ENCODE assay signal across 37 mouse cellular contexts in genomic region chr15:102487664-102488063, GRCm38 (mm10). TPM values are rescaled to one million over a fixed set of nuclear protein-coding genes. Genes with fewer than 3 reads are reported as not detected.
"Had no signal": no experiment of that assay in that cellular context is flagged by ENCODE, and none has a peak within 500 bp of the region (broad histone marks: within the 10 kb centered on the region; RNA-seq: fewer than 3 reads in every experiment).

No protein-coding gene starts in this region.

- DNase-seq: left cerebral cortex, postnatal 4 days; liver; liver, embryonic 13.5 days; liver, postnatal 0 days; lung, adult 18-20 months; lung, adult 2 months; lung, embryonic 14.5 days; lung, postnatal 10 days; lung, postnatal 14 days; lung, postnatal 36 days; lung, postnatal 4 days; midbrain, embryonic 14.5 days had no signal

- ATAC-seq: liver, embryonic 12.5 days; liver, postnatal 0 days; lung, postnatal 0 days; midbrain, embryonic 13.5 days; midbrain, embryonic 15.5 days; midbrain, embryonic 16.5 days had no signal

- H3K4me2 ChIP-seq: limb, embryonic 12.5 days; limb, embryonic 13.5 days; limb, embryonic 15.5 days; liver, embryonic 11.5 days; liver, embryonic 12.5 days; liver, embryonic 13.5 days; liver, embryonic 15.5 days; lung, embryonic 14.5 days; lung, embryonic 15.5 days; midbrain, embryonic 11.5 days; midbrain, embryonic 12.5 days; midbrain, embryonic 13.5 days; midbrain, embryonic 15.5 days; neural tube, embryonic 12.5 days had no signal

- H3K27ac ChIP-seq: limb, embryonic 10.5 days; limb, embryonic 12.5 days; limb, embryonic 13.5 days; limb, embryonic 15.5 days; liver, embryonic 12.5 days; liver, embryonic 13.5 days; liver, embryonic 14.5 days; liver, embryonic 15.5 days; lung, embryonic 15.5 days; macrophage; midbrain, embryonic 10.5 days; midbrain, embryonic 12.5 days; midbrain, embryonic 13.5 days; midbrain, embryonic 15.5 days; neural tube, embryonic 12.5 days had no signal

- H3K4me1 ChIP-seq: limb, embryonic 10.5 days; limb, embryonic 12.5 days; limb, embryonic 13.5 days; limb, embryonic 15.5 days; liver, embryonic 12.5 days; liver, embryonic 13.5 days; liver, embryonic 15.5 days; lung, embryonic 15.5 days; midbrain, embryonic 10.5 days; midbrain, embryonic 12.5 days; midbrain, embryonic 13.5 days; midbrain, embryonic 15.5 days; neural tube, embryonic 12.5 days had no signal

- H3K4me3 ChIP-seq: limb, embryonic 10.5 days; limb, embryonic 12.5 days; limb, embryonic 13.5 days; limb, embryonic 15.5 days; liver, embryonic 12.5 days; liver, embryonic 13.5 days; liver, embryonic 15.5 days; lung, embryonic 15.5 days; megakaryocyte, embryonic 14.5 days; midbrain, embryonic 10.5 days; midbrain, embryonic 12.5 days; midbrain, embryonic 13.5 days; midbrain, embryonic 15.5 days; myocyte; neural tube, embryonic 12.5 days had no signal

- H3K9ac ChIP-seq: limb, embryonic 12.5 days; limb, embryonic 13.5 days; limb, embryonic 15.5 days; liver, embryonic 12.5 days; liver, embryonic 13.5 days; liver, embryonic 14.5 days; liver, embryonic 15.5 days; liver, postnatal 0 days; lung, embryonic 14.5 days; lung, embryonic 15.5 days; midbrain, embryonic 12.5 days; midbrain, embryonic 13.5 days; midbrain, embryonic 15.5 days; neural tube, embryonic 12.5 days had no signal

- H3K27me3 ChIP-seq: limb, embryonic 12.5 days; limb, embryonic 13.5 days; limb, embryonic 15.5 days; liver, embryonic 12.5 days; liver, embryonic 13.5 days; liver, embryonic 15.5 days; lung, embryonic 15.5 days; megakaryocyte, embryonic 14.5 days; midbrain, embryonic 12.5 days; midbrain, embryonic 13.5 days; midbrain, embryonic 15.5 days; neural tube, embryonic 12.5 days had no signal

- H3K9me3 ChIP-seq: limb, embryonic 10.5 days; limb, embryonic 12.5 days; limb, embryonic 13.5 days; limb, embryonic 15.5 days; liver, embryonic 12.5 days; liver, embryonic 13.5 days; liver, embryonic 15.5 days; lung, embryonic 15.5 days; megakaryocyte, embryonic 14.5 days; midbrain, embryonic 10.5 days; midbrain, embryonic 12.5 days; midbrain, embryonic 13.5 days; midbrain, embryonic 15.5 days; neural tube, embryonic 12.5 days had no signal

RNA-seq across cellular contexts. Expression of gene Gm10337, which starts 15.9 kb away (rescaled TPM):
- polyA plus RNA-seq: limb, embryonic 11.5 days; limb, embryonic 12.5 days; limb, embryonic 14.5 days; liver, adult 2 months; liver, embryonic 11.5 days; liver, embryonic 12.5 days; liver, embryonic 13.5 days; liver, embryonic 14.5 days; liver, embryonic 15.5 days; liver, embryonic 16.5 days; liver, postnatal 0 days; lung, adult 2 months; lung, embryonic 14.5 days; lung, embryonic 15.5 days; lung, embryonic 16.5 days; lung, postnatal 0 days; macrophage; midbrain, embryonic 10.5 days; midbrain, embryonic 14.5 days; midbrain, embryonic 16.5 days; myocyte; neural tube, embryonic 12.5 days had no signal
